Mouse (Mus musculus) cortical plate, adult 2 months (tissue): ENCODE data around the gene Hivep3. TPM values are rescaled to one million over a fixed set of nuclear protein-coding genes. Genes with fewer than 3 reads are reported as not detected.

ENCODE experiments used
- H3K27ac ChIP-seq: fragments of 200-500 bp; 2 replicates; pipeline ENCODE4 v1.5.1; 2012; ENCODE audit warnings: low read length, control low read depth, inconsistent platforms; ENCODE audit not compliant: insufficient read depth
- H3K4me1 ChIP-seq: fragments of 200-500 bp; 2 replicates; pipeline ENCODE4 v1.6.1; 2011; ENCODE audit warnings: low read length; ENCODE audit not compliant: control insufficient read depth, insufficient read depth
- H3K4me3 ChIP-seq: fragments of 200-500 bp; 2 replicates; pipeline ENCODE4 v1.5.1; 2011; ENCODE audit warnings: mild to moderate bottlenecking, low read length, control low read depth; ENCODE audit not compliant: insufficient read depth
- CTCF ChIP-seq: fragments of 200-500 bp; IDR thresholded peaks from 2 replicates; pipeline ENCODE4 v1.5.1; 2011; ENCODE audit warnings: mild to moderate bottlenecking, control low read depth, low read length; ENCODE audit not compliant: insufficient read depth; ENCODE audit errors: extremely low read depth
- POLR2A ChIP-seq: fragments of 200-500 bp; IDR thresholded peaks from 2 replicates; pipeline ENCODE4 v1.6.1; 2011; ENCODE audit warnings: mild to moderate bottlenecking, low read length, control low read depth; ENCODE audit not compliant: insufficient read depth; ENCODE audit errors: extremely low read depth
- polyA plus RNA-seq: library from polyadenylated mRNA; depleted of rRNA; stranded (reverse); fragments of >200 nt; gene quantifications from 2 replicates; pipeline ENCODE4 v1.2.3, GENCODE M21; 2012

The Hivep3 gene
- polyA plus RNA-seq, 1 experiment, result 48.9 TPM

DNA sequence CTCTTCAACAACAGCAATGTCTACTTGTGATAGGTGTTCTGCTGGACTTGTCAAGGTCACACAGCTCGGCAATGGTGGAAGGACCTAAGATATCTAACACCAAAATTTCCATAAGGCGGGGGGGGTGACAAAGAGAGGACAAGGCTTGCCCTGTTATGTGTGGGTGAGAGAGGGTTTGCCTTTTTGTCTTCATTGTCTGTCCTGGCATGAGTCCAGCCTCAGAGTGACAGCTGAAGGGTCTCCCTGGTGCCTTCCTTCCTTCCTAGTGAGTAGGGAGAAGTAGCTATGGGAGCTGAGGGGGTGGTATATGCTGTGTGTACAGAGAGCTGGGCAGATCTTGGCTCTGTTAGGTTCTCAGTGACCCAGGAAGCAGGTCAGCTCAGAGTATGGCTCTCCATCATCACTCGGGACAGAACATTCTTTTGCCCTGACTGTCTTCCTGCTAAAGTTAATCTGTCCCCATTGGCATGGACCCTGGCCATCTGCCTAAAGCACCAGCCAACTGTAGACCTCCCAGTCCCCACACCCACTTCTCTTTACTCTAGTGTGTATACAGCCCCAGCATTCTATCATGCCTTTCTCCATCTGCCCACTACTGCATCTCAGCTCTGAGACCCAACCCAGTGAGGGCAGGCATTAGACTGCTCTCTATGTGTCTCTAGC is 255.6 kb downstream of the Hivep3 start:
- no peak overlapping the region for H3K27ac ChIP-seq
- TF ChIP-seq POLR2A, result no peak
- no peak for TF ChIP-seq CTCF
- H3K4me3 ChIP-seq, result no peak overlapping the region
- peaks cover 35% of the 10 kb centered on the region for H3K4me1 ChIP-seq

DNA sequence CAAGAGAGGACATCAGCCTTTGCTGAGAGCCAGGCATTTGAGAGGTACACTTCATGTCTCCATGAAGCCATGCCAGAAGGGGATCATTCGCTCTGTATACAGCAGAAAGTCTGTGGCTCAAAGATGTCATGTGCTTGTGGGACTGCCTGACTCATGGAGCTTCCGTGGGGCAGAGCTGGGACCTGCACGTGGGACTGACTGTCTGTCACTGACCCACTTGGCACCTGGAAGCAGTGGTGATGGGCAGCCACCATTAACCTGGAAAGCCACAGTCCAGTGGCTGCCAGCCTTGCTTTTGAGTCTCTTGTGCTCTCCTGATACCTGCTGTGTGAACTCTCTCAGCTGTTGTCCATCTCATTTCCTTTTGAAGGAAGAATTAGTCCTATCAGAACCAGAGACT is 256.8 kb downstream of the Hivep3 start:
- H3K4me3 ChIP-seq, result no peak overlapping the region
- H3K4me1 ChIP-seq, result peaks cover 35% of the 10 kb centered on the region
- no peak overlapping the region for H3K27ac ChIP-seq
- TF ChIP-seq POLR2A (no peak), CTCF (no peak)

DNA sequence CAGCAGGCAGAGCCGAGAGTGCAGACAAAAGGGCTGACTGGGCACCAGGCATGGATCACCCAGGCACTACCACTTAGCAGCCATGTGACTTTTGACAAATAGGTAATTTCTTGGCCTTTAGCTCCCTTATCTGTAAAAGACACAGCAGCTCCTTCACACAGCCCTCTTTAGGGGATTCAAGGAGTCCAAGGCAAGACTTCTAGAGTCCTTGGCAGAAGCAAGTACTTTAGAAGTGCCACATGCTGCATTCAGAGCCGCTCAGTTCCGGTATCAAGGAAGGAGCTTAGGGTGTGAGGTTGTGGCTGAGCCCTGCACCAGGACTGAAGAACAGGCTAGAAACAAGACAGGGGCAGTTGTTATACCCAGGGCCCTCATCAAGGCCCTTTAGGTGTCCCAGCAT is 257.3 kb downstream of the Hivep3 start:
- Histone ChIP-seq H3K27ac (no peak overlapping the region), H3K4me3 (no peak overlapping the region), H3K4me1 (peaks cover 33% of the 10 kb centered on the region)
- no peak for TF ChIP-seq CTCF
- TF ChIP-seq POLR2A, result no peak

DNA sequence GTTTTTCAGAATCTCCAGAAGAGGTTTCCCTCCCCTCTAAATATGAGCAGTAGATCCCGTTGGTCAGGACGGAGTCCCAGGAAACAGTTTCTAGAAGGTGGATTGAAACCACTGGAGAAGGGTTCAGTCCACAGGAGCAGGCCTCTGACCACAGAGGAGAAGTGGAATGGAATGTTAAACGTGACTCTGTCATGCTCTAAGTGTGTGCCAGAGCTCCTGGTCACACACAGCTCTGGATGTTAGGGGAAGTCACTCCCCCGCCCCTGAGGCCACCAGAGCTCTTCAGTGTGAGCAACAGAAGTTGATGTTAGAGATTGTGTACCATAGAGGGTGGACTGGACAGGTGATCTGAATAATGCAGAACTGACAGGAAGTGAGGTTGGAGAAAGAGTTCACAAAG is 258.2 kb downstream of the Hivep3 start:
- TF ChIP-seq CTCF (no peak), POLR2A (no peak)
- Histone ChIP-seq H3K4me1 (peaks cover 24% of the 10 kb centered on the region), H3K4me3 (no peak overlapping the region), H3K27ac (no peak overlapping the region)

DNA sequence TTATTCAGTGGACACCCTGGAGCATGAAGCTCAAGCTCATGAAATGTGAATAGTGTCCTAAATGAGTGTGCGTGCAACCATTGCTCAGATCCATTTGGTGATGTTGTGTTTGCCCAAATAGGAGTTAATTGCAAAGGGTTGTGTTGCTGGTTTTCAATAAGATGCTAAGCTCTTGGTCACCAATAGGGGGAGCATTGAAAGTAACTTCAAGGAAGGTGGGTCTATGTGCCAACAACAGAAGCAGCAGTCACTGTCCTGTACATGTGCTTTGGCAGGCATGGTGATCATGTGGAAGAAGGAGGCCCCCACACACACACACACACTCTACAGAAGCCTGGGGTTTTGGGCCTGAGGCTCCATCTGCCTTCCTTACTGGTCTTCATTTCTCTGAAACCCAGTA is 262.8 kb downstream of the Hivep3 start:
- Histone ChIP-seq H3K4me1 (no peaks in the 10 kb centered on the region), H3K27ac (no peak overlapping the region), H3K4me3 (no peak overlapping the region)
- TF ChIP-seq CTCF (no peak), POLR2A (no peak)

DNA sequence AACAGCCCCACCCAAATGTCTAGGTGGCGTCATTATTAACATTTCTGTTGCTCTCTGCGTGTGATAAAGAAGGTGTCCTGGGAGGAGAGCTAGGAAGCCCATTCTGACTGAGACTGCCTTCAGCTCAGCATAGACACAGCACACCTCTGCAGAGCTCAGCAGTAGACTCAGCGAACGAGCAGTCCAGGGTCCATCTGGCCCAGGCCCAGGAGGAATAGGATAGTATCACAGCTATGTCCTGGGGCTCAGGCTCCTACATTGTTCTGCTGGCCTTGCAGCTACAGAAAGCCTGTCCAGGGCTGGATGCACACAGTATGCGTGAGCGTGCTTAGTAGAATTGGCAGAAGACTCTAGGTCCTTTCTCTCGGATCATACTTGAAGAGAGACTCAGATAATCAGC is 263.8 kb downstream of the Hivep3 start:
- no peaks in the 10 kb centered on the region for H3K4me1 ChIP-seq
- no peak overlapping the region for H3K27ac ChIP-seq
- TF ChIP-seq POLR2A (no peak), CTCF (no peak)
- no peak overlapping the region for H3K4me3 ChIP-seq

DNA sequence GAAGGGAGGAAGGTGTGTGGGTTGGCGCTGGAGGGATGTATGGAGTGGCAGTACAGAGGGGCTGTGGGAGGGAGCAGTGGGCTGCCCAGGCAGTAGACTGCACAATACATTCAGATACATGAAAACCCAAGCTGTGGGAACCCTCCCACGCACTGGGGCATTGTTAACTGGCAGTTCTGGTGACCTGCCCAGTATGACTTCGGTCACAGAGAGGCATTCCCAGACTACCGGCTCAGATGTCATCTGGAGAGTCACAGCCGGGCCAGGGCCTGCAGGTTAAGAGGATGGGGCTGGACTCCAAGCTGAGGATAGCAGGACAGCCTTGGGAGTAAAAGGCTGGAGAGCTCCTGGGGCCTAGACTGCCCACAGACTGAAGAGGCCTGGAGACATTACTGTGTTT is 265.3 kb downstream of the Hivep3 start:
- Histone ChIP-seq H3K4me3 (no peak overlapping the region), H3K4me1 (no peaks in the 10 kb centered on the region), H3K27ac (no peak overlapping the region)
- TF ChIP-seq POLR2A (no peak), CTCF (no peak)

DNA sequence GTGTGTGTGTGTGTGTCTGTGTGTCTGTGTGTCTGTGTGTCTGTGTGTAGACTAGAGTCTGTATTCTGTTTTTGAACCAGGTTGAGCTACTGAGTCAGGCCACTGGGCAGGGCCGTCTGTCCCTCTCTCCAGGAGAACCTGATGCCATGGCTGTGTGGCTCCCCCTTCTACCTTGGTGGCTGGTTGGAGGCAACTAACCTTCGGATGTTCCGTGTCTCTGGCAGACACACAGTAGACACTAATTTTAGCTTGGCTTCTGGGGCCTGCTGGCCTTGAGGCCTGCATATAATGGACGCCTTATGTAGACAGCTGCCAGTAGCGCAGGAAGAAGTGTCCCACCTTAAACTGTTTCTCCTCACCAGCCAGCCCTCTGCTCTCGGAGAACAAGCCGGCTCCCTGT is 267.3 kb downstream of the Hivep3 start:
- TF ChIP-seq POLR2A (no peak), CTCF (no peak)
- Histone ChIP-seq H3K4me1 (no peaks in the 10 kb centered on the region), H3K4me3 (no peak overlapping the region), H3K27ac (no peak overlapping the region)

DNA sequence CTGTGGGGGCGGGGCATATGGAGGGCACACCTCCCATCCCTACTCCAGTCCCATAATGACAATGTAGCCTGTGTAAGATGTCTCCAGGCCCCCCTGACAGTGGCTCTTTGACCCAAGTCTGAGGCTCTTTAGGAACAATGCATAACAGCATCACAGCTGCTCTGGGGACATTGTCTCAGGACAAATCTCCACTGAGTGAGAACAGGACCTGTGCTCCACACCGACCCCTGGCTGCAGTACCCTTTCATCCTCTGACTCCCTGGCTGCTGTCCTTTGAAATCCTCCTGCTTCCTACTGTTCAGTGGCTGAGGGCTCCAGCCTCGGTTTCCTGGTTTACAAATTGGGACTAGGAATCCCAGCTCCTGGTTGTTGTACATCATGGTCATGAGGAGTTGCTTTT is 269.4 kb downstream of the Hivep3 start:
- Histone ChIP-seq H3K4me3 (no peak overlapping the region), H3K4me1 (peaks cover 7% of the 10 kb centered on the region; the same call in 1 of the 2 replicates), H3K27ac (no peak overlapping the region)
- TF ChIP-seq POLR2A (no peak), CTCF (0 out of 2 replicates have a peak, but pooled peaks have one; percentile 8)

DNA sequence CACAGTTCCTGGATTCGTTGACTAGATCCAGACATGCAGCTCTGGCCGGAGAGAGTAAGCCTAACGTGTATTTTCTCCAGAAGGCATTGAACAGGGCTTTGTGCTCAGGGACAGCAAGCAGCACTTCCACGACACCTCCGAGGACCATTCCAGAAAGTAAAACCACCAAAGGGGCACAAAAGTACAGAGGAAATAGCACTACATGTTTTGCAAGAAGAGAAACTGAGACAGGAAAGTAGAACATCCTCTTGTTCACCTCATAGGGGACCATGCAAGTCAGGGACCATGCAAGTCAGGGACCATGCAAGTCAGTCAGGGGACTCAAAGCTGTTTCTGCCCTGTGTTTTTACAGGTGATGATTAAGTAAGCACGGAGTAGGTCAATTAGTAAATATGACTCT is 272.5 kb downstream of the Hivep3 start:
- no peak overlapping the region for H3K4me3 ChIP-seq
- TF ChIP-seq CTCF (no peak), POLR2A (no peak)

More for the DNA sequence above, 272.5 kb downstream of the Hivep3 start:
- H3K27ac ChIP-seq, result no peak overlapping the region
- peaks cover 11% of the 10 kb centered on the region for H3K4me1 ChIP-seq
